Mouse (Mus musculus): ENCODE measurements around the gene Il1f8.
"Not testable (repeated sequence)": the region's sequence is repeated elsewhere in the genome, so short reads cannot be mapped to it uniquely, and the experiment has no call there.

The Il1f8 gene

GRCm38 (mm10) chr2:24152861-24153260 lies at the start of gene Il1f8:
Gene Il1f8, plus strand, starts transcription at chr2:24153161.
- DNase-seq, result no peak

- no peak for DNase-seq
Measured at GRCm38 (mm10) chr2:24103619-24104289, 49.2 kb upstream of the Il1f8 start.

- DNase-seq, result no peak
Measured at GRCm38 (mm10) chr2:24109085-24109484, 43.9 kb upstream of the Il1f8 start.

- no peak for DNase-seq
Measured at GRCm38 (mm10) chr2:24134373-24134772, 18.6 kb upstream of the Il1f8 start.

- DNase-seq, result peak; percentile 46
Measured at GRCm38 (mm10) chr2:24181683-24182331, 28.8 kb downstream of the Il1f8 start.

- DNase-seq, result not testable (repeated sequence)
Measured at GRCm38 (mm10) chr2:24182423-24183147, 29.6 kb downstream of the Il1f8 start.

GRCm38 (mm10) chr2:24184092-24184491 lies 31.1 kb downstream of the Il1f8 start:
- DNase-seq, result not testable (repeated sequence)

- no peak for DNase-seq
Measured at GRCm38 (mm10) chr2:24186176-24186575, 33.2 kb downstream of the Il1f8 start, which contains the start of gene Il1f9. Gene Il1f9, plus strand, starts transcription at chr2:24186476.

GRCm38 (mm10) chr2:24187585-24187984 lies 34.6 kb downstream of the Il1f8 start:
- DNase-seq, result no peak

- DNase-seq, result no peak
Measured at GRCm38 (mm10) chr2:24188189-24188588, 35.2 kb downstream of the Il1f8 start.

Data from right cerebral cortex, postnatal 4 days (tissue).